8 mouse cellular contexts compared by ENCODE assay signal in the genomic region with DNA sequence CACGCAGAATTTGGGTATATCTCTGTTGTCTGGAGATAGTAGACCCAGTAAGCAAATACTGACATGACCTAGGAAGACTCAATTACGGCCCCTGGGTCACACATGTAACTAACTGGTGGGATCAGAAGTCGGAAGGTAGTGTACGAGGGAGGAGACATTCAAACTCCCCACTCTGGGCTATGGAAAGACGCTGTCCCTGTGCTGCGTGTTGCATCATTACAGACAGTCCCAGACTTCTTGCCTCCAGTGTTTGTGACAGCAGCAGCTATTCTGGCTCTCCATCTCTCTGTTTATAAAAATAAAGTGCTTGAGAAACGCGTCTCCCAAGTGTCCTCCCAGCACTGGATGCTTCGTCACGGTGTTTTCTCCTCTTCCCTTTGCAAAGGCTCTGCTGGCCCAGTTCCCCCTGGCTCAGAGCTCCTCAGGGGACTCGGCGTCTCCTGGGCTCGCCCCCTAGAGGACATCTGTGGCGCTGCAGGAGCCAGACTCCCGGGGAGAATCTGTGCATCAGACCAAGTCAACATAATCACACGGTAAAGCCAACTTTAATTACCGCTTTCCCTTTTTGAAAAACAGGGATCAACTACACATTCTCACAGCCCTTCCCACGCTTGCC. TPM values are rescaled to one million over a fixed set of nuclear protein-coding genes. Genes with fewer than 3 reads are reported as not detected.
A peak's percentile ranks its signal among the peaks of the same experiment; 100 is the strongest.
DNase-seq lines count a peak whose midpoint lies in the region; ATAC-seq lines count a peak whose summit lies in the region.

No protein-coding gene starts in this region.

- H3K4me2 ChIP-seq in hindbrain, embryonic 14.5 days (replicated peaks) = peak overlapping the region; percentile 34

- no peaks in the 10 kb centered on the region for H3K4me1 ChIP-seq in hindbrain, embryonic 14.5 days (replicated peaks; ENCODE audit: control insufficient read depth, insufficient read depth, low read length)

- 19% methylated on average over 18 of the region's 18 CpGs for WGBS in hindbrain, embryonic 14.5 days

- H3K9me3 ChIP-seq in hindbrain, embryonic 14.5 days (ENCODE audit: control insufficient read depth, low read length) = no peaks in the 10 kb centered on the region

- H3K9ac ChIP-seq in hindbrain, embryonic 14.5 days = no peak overlapping the region

- DNase-seq in Muller cell, postnatal 12 days (ENCODE audit: inconsistent ontology term) = peak; percentile 71
- DNase-seq in cerebellum, postnatal 10 days = peak; percentile 93 to 94
- peak; percentile 81 to 83 for DNase-seq in frontal cortex, postnatal 25 days (ENCODE audit: low spot score in 2 of 2)
- peak; percentile 82 for DNase-seq in hindbrain, embryonic 14.5 days (ENCODE audit: low spot score)
- DNase-seq in left cerebral cortex, adult 11 months (ENCODE audit: low spot score) = peak; percentile 65
- DNase-seq in lung, postnatal 36 days = peak; percentile 92
- peak; percentile 89 for DNase-seq in retina, postnatal 1 day
- peak; percentile 96 for DNase-seq in thymus, postnatal 4 days

- no peaks in the 10 kb centered on the region for H3K27me3 ChIP-seq in hindbrain, embryonic 14.5 days (ENCODE audit: control insufficient read depth, insufficient read depth, low read length)

- H3K27ac ChIP-seq in hindbrain, embryonic 14.5 days = no peak overlapping the region

- H3K36me3 ChIP-seq in hindbrain, embryonic 14.5 days (replicated peaks; ENCODE audit: control insufficient read depth, insufficient read depth) = no peaks in the 10 kb centered on the region

- peak; percentile 51; the same call in 1 of the 2 replicates for ATAC-seq in hindbrain, embryonic 14.5 days (ENCODE audit: low FRiP score)

- H3K4me3 ChIP-seq in hindbrain, embryonic 14.5 days (replicated peaks; ENCODE audit: low read length) = no peak overlapping the region

RNA-seq across cellular contexts. Expression of a gene that starts 18.6 kb away (rescaled TPM):
- polyA plus RNA-seq in hindbrain, embryonic 14.5 days (2014; fragmentation: Nextera tagmentation; extraction: Ambion mirVana) = 64.8 and 72.7 TPM in 2 replicates
